Mouse (Mus musculus): ENCODE data around the gene BC048562. TPM values are rescaled to one million over a fixed set of nuclear protein-coding genes. Genes with fewer than 3 reads are reported as not detected.

BC048562 gene
- polyA plus RNA-seq, 1 experiment from 2014 or later: not detected

DNA sequence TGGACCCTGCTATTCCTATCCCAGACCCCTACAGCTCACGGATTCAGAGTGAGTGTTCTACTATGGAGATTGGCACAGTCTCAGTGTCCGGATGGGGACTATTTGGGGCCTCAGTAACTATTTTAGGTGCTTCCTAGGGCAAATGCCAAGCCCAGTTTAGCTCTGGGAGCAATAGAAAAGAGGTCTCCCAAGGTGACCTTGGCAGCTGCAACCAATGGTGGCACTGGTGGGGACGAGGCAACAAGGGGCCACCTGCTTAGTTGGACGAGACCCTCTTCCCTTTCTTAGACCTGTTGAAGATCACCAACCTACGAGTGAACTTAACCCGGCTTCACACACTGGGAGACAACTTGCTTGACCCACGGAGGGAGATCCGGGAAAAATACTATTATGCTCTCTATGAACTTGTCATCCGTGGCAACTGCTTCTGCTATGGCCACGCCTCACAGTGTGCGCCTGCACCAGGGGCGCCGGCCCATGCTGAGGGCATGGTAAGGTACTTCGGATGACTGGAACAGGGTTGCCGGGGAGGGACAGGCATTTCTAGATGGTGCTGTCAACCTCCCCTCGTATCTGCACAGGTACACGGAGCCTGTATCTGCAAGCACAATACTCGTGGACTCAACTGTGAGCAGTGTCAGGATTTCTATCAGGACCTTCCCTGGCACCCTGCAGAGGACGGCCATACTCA, 45.4 kb downstream of the BC048562 start:
- no peaks in the 10 kb centered on the region for H3K27me3 ChIP-seq
- no peak overlapping the region for H3K4me2 ChIP-seq (replicated peaks)
- H3K9ac ChIP-seq: no peak overlapping the region
- ATAC-seq (ENCODE audit: insufficient number of reproducible peaks, low FRiP score, low TSS enrichment, low read depth): no peak
- H3K4me1 ChIP-seq: peaks cover 27% of the 10 kb centered on the region
- no peak overlapping the region for H3K4me3 ChIP-seq (replicated peaks)
- 87% methylated on average over 19 of the region's 19 CpGs for WGBS
- H3K9me3 ChIP-seq (replicated peaks): no peaks in the 10 kb centered on the region
- H3K27ac ChIP-seq (replicated peaks): no peak overlapping the region
- peaks cover 52% of the 10 kb centered on the region for H3K36me3 ChIP-seq

DNA sequence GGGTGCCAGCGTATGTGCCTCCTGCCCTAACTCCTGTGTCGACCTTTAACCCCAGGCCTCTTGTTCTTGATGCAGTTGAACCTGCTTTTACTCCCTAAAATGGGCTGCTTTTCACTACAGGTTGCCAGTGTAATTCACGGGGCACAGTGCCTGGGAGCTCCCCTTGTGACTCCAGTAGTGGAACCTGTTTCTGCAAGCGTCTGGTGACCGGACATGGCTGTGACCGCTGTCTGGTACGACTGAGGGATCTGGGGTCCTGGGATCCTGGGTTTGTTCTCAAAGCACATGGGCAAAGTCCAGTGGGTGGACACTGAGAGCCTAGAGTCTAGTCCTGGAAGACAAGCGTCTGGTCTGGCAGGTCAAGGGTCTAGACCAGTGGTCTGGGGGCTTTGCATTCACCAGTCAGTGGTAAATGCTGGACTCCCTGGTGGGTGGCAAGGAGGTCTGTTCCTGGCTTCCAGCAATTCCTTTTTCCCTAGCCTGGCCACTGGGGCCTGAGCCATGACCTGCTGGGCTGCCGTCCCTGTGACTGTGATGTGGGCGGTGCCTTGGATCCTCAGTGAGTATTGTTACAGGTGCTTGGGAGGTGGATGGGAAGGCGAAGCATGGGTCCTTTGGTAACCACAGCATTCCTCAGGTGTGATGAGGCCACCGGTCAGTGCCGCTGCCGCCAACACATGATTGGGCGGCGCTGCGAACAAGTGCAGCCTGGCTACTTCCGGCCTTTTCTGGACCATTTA, 46.9 kb downstream of the BC048562 start:
- peaks cover 27% of the 10 kb centered on the region for H3K4me1 ChIP-seq
- H3K9ac ChIP-seq: no peak overlapping the region
- WGBS: 93% methylated on average over 18 of the region's 18 CpGs
- no peak overlapping the region for H3K4me3 ChIP-seq (replicated peaks)
- H3K27me3 ChIP-seq: no peaks in the 10 kb centered on the region
- H3K4me2 ChIP-seq (replicated peaks): no peak overlapping the region
- no peak overlapping the region for H3K27ac ChIP-seq (replicated peaks)
- H3K36me3 ChIP-seq: peaks cover 68% of the 10 kb centered on the region
- H3K9me3 ChIP-seq (replicated peaks): no peaks in the 10 kb centered on the region
- no peak for ATAC-seq (ENCODE audit: insufficient number of reproducible peaks, low FRiP score, low TSS enrichment, low read depth)

GRCm38 (mm10) chr9:108484021-108484420, 47.7 kb downstream of the BC048562 start:
- peaks cover 76% of the 10 kb centered on the region for H3K36me3 ChIP-seq
- H3K9ac ChIP-seq: no peak overlapping the region
- H3K4me3 ChIP-seq (replicated peaks): no peak overlapping the region
- H3K9me3 ChIP-seq (replicated peaks): no peaks in the 10 kb centered on the region
- peaks cover 24% of the 10 kb centered on the region for H3K4me1 ChIP-seq
- no peak overlapping the region for H3K4me2 ChIP-seq (replicated peaks)
- no peak for ATAC-seq (ENCODE audit: insufficient number of reproducible peaks, low FRiP score, low TSS enrichment, low read depth)
- 92% methylated on average over 15 of the region's 15 CpGs for WGBS
- H3K27ac ChIP-seq (replicated peaks): no peak overlapping the region
- no peaks in the 10 kb centered on the region for H3K27me3 ChIP-seq

DNA sequence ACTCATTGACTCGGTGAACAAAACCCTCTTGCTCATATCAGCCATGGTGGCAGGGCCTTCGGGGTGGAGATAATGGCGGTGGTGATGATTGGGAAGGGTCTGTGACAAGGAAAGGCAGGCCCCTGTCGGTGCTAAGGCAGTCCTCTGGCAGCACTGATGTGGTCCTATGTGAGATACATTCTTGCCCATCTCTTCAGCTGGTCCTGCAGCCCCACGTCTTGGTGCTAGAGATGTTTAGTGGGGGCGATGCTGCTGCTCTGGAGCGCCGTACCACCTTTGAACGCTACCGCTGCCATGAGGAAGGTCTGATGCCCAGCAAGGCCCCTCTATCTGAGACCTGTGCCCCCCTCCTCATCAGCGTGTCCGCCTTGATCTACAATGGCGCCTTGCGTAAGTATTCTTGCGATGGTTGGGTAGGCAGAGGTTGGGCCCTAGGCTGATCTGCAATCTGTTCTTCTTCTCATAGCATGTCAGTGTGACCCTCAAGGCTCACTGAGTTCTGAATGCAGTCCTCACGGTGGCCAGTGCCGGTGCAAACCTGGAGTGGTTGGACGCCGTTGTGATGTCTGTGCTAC, 49.1 kb downstream of the BC048562 start:
- Histone ChIP-seq H3K36me3 (peaks cover 83% of the 10 kb centered on the region), H3K4me2 (replicated peaks) (no peak overlapping the region), H3K9me3 (replicated peaks) (no peaks in the 10 kb centered on the region), H3K27me3 (no peaks in the 10 kb centered on the region), H3K4me3 (replicated peaks) (no peak overlapping the region), H3K27ac (replicated peaks) (no peak overlapping the region), H3K9ac (no peak overlapping the region), H3K4me1 (peaks cover 19% of the 10 kb centered on the region)
- ATAC-seq (ENCODE audit: insufficient number of reproducible peaks, low FRiP score, low TSS enrichment, low read depth): no peak
- WGBS: 93% methylated on average over 19 of the region's 19 CpGs

DNA sequence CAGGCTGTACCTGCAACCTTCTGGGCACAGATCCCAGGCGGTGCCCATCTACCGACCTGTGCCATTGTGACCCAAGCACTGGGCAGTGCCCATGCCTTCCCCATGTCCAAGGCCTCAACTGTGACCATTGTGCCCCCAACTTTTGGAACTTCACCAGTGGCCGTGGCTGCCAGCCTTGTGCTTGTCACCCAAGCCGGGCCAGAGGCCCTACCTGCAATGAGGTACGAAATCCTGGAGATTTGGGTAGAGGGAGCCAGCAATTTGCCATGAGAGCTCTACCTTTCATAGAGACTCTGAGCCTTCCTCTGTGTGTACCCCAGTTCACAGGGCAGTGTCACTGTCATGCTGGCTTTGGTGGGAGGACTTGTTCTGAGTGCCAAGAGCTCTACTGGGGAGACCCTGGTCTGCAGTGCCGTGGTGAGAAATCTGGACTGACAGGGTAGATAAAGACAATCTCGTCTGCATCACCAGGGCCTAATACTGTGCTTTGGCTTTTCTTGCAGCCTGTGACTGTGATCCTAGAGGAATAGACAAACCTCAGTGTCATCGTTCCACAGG, 50.8 kb downstream of the BC048562 start:
- Histone ChIP-seq H3K4me1 (peaks cover 17% of the 10 kb centered on the region), H3K27me3 (no peaks in the 10 kb centered on the region), H3K4me2 (replicated peaks) (no peak overlapping the region), H3K4me3 (replicated peaks) (no peak overlapping the region), H3K9ac (no peak overlapping the region), H3K36me3 (peaks cover 76% of the 10 kb centered on the region), H3K27ac (replicated peaks) (no peak overlapping the region), H3K9me3 (replicated peaks) (no peaks in the 10 kb centered on the region)
- ATAC-seq (ENCODE audit: insufficient number of reproducible peaks, low FRiP score, low TSS enrichment, low read depth): no peak
- WGBS: 92% methylated on average over 8 of the region's 8 CpGs

- H3K36me3 ChIP-seq: peaks cover 76% of the 10 kb centered on the region
- WGBS: 92% methylated on average over 17 of the region's 17 CpGs
- H3K27ac ChIP-seq (replicated peaks): no peak overlapping the region
- no peaks in the 10 kb centered on the region for H3K27me3 ChIP-seq
- no peak overlapping the region for H3K4me2 ChIP-seq (replicated peaks)
- peaks cover 21% of the 10 kb centered on the region for H3K4me1 ChIP-seq
- no peak overlapping the region for H3K4me3 ChIP-seq (replicated peaks)
- ATAC-seq (ENCODE audit: insufficient number of reproducible peaks, low FRiP score, low TSS enrichment, low read depth): no peak
- H3K9ac ChIP-seq: no peak overlapping the region
- no peaks in the 10 kb centered on the region for H3K9me3 ChIP-seq (replicated peaks)
Measured at GRCm38 (mm10) chr9:108488403-108488802, 52.1 kb downstream of the BC048562 start.

GRCm38 (mm10) chr9:108489215-108489614, 52.9 kb downstream of the BC048562 start:
- WGBS: 95% methylated on average over 20 of the region's 20 CpGs
- no peaks in the 10 kb centered on the region for H3K27me3 ChIP-seq
- peaks cover 76% of the 10 kb centered on the region for H3K36me3 ChIP-seq
- no peak overlapping the region for H3K4me2 ChIP-seq (replicated peaks)
- no peak for ATAC-seq (ENCODE audit: insufficient number of reproducible peaks, low FRiP score, low TSS enrichment, low read depth)
- no peaks in the 10 kb centered on the region for H3K9me3 ChIP-seq (replicated peaks)
- peaks cover 21% of the 10 kb centered on the region for H3K4me1 ChIP-seq
- no peak overlapping the region for H3K27ac ChIP-seq (replicated peaks)
- H3K4me3 ChIP-seq (replicated peaks): no peak overlapping the region
- H3K9ac ChIP-seq: no peak overlapping the region

DNA sequence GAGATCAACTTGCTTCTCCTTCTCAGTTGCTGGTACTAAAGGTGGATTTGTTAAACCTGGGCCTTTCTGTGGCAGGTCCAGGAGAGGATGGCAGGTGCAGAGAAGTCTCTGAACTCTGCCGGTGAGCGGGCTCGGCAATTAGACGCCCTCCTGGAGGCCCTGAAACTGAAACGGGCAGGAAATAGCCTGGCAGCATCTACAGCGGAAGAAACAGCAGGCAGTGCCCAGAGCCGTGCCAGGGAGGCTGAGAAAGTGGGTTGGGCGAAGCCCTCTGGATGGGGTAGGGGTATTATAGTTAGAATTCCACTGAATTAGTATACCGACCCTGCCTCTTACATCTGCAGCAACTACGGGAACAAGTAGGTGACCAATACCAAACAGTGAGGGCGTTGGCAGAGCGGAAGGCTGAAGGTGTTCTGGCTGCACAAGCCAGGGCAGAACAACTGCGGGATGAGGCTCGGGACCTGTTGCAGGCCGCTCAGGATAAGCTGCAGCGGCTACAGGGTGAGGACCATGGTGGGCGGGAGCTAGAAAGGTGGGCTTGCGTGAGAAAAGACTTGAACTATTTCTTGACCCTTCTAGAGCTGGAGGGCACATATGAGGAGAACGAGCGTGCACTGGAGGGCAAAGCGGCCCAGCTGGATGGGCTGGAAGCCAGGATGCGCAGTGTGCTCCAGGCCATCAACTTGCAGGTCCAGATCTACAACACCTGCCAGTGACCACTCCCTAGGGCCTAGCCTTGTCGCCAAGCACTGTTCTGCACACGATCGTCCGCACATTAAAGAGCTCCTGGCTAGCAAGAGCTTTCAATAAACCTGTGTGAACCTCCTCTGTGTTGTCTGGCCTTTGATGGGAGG, 53.6 kb downstream of the BC048562 start:
- H3K4me3 ChIP-seq (replicated peaks): peak overlapping the region; percentile 96
- ATAC-seq (ENCODE audit: insufficient number of reproducible peaks, low FRiP score, low TSS enrichment, low read depth): peak; percentile 35
- H3K27ac ChIP-seq (replicated peaks): peak overlapping the region; percentile 98
- no peaks in the 10 kb centered on the region for H3K27me3 ChIP-seq
- H3K36me3 ChIP-seq: peaks cover 78% of the 10 kb centered on the region
- H3K4me1 ChIP-seq: peaks cover 21% of the 10 kb centered on the region
- 60% methylated on average over 26 of the region's 26 CpGs for WGBS
- H3K9ac ChIP-seq: 0 out of 2 replicates have a peak overlapping the region, but pooled peaks have one; percentile 7
- H3K4me2 ChIP-seq (replicated peaks): peak overlapping the region; percentile 77
- H3K9me3 ChIP-seq (replicated peaks): no peaks in the 10 kb centered on the region

DNA sequence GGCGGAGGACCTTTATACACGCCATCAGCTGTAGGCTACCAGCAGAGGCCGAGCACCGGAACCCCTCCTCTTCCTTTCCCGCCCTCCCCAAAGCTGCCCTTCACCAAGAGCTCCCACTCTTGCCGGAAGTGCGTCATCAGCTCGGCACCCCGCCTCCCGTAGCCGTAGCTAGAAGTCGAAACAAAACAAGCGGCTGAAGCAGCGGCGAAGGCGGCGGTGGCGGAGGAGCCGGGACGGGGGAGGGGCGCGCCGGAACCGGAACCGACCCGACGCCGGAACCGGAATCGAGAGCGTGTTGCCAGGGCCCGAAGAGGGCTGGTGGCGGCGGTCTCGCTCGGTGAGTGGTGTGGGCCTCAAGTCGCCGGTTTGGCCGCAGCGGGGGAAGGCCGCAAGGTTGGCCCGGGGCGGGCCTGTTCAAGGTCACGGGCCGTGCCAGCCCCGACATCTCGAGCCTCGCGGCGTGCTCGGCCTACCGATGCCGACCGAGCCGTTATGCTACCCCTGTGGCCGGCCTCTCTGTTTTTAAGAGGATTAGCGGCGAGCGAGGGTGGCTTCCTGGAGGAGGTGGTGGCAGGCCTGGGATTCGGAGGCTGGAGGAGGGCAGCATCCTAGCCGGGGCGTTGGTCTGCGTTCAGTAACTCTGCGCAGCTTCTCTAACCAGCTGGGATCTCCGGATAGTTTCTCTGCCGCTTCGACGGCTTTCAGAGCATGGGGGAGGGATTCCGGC, 54.4 kb downstream of the BC048562 start, which contains the start of gene Usp19:
Usp19 (plus strand) TSS at position 44 of the 727 bp plus-strand sequence.
- peaks cover 77% of the 10 kb centered on the region for H3K36me3 ChIP-seq
- H3K9ac ChIP-seq: peak within 1 kb of the TSS; percentile 98
- peak; percentile 88 for ATAC-seq (ENCODE audit: insufficient number of reproducible peaks, low FRiP score, low TSS enrichment, low read depth)
- peaks cover 21% of the 10 kb centered on the region for H3K4me1 ChIP-seq
- H3K9me3 ChIP-seq (replicated peaks): no peaks in the 10 kb centered on the region
- H3K27ac ChIP-seq (replicated peaks): peak within 1 kb of the TSS; percentile 98
- H3K4me2 ChIP-seq (replicated peaks): peak within 1 kb of the TSS; percentile 77
- H3K4me3 ChIP-seq (replicated peaks): peak within 1 kb of the TSS; percentile 96
- no peaks in the 10 kb centered on the region for H3K27me3 ChIP-seq
- under 1% methylated on average over 69 of the region's 69 CpGs for WGBS

DNA sequence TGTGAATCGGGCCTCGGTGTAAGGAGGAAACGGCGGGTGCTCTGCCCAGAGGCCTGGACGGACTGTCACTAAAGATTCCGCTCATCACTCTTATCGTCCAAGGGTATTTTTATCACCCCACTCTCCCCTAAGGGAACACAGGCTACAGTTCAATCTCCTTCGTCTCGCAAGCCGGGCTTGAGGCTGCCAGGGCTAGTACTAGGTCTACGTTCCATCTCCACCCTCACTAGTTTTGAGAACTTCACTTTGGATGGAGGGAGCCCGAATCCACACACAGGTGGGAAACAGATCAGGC, 55.0 kb downstream of the BC048562 start:
- peak overlapping the region; percentile 77 for H3K4me2 ChIP-seq (replicated peaks)
- 6% methylated on average over 12 of the region's 12 CpGs for WGBS
- peak overlapping the region; percentile 98 for H3K27ac ChIP-seq (replicated peaks)
- no peaks in the 10 kb centered on the region for H3K9me3 ChIP-seq (replicated peaks)
- peak overlapping the region; percentile 96 for H3K4me3 ChIP-seq (replicated peaks)
- peaks cover 21% of the 10 kb centered on the region for H3K4me1 ChIP-seq
- no peak for ATAC-seq (ENCODE audit: insufficient number of reproducible peaks, low FRiP score, low TSS enrichment, low read depth)
- H3K9ac ChIP-seq: peak overlapping the region; percentile 98
- H3K27me3 ChIP-seq: no peaks in the 10 kb centered on the region
- H3K36me3 ChIP-seq: peaks cover 77% of the 10 kb centered on the region
